Mouse (Mus musculus) neural tube, embryonic 12.5 days (tissue): ENCODE measurements around the gene Tyms. TPM values are rescaled to one million over a fixed set of nuclear protein-coding genes. Genes with fewer than 3 reads are reported as not detected.

ENCODE experiments used
- ATAC-seq: fragments of 200-750 bp; cut with Nextera tagmentation; 2 replicates; pipeline ENCODE4 v1.8.0; 2017; ENCODE audit warnings: low read depth, mild to moderate bottlenecking, moderate TSS enrichment, moderate library complexity; ENCODE audit not compliant: low FRiP score
- H3K27ac ChIP-seq: fragments of 300-500 bp; sonication (generic); 2 replicates; pipeline ENCODE4 v1.5.1; 2016
- H3K27me3 ChIP-seq: fragments of 300-500 bp; sonication (generic); replicated peaks from 2 replicates; pipeline ENCODE4 v1.6.1; 2016; ENCODE audit warnings: mild to moderate bottlenecking
- H3K36me3 ChIP-seq: fragments of 300-500 bp; sonication (generic); 2 replicates; pipeline ENCODE4 v1.6.1; 2016; ENCODE audit warnings: mild to moderate bottlenecking
- H3K4me1 ChIP-seq: fragments of 300-500 bp; sonication (generic); 2 replicates; pipeline ENCODE4 v1.6.1; 2016
- H3K4me2 ChIP-seq: fragments of 300-500 bp; sonication (generic); replicated peaks from 2 replicates; pipeline ENCODE4 v1.6.1; 2016; ENCODE audit warnings: mild to moderate bottlenecking
- H3K4me3 ChIP-seq: fragments of 300-500 bp; sonication (generic); 2 replicates; pipeline ENCODE4 v1.5.1; 2016
- H3K9ac ChIP-seq: fragments of 300-500 bp; sonication (generic); 2 replicates; pipeline ENCODE4 v1.6.1; 2016; ENCODE audit warnings: mild to moderate bottlenecking
- H3K9me3 ChIP-seq: fragments of 300-500 bp; sonication (generic); 2 replicates; pipeline ENCODE4 v1.6.1; 2016; ENCODE audit warnings: mild to moderate bottlenecking
- WGBS: fragments of 180-500 bp; shearing (Covaris S2); methylation state at CpG from one replicate; pipeline ENCODE4 v1.1.7; 2016; 5-methylcytosine and 5-hydroxymethylcytosine counted together
- polyA plus RNA-seq: library from polyadenylated mRNA; unstranded; fragments of >200 nt; fragmentation: Nextera tagmentation; extraction: Ambion mirVana; gene quantifications from 2 replicates; pipeline ENCODE4 v1.2.1, GENCODE M21; 2016

Gene Tyms
- polyA plus RNA-seq, 1 experiment from 2014 or later = 140 TPM

GRCm38 (mm10) chr5:30012726-30013503, 60.5 kb downstream of the Tyms start, which contains the start of gene Il6:
Il6 (plus strand) TSS chr5:30013114.
- Histone ChIP-seq H3K27ac (no peak within 1 kb of the TSS), H3K27me3 (no peaks in the 10 kb centered on the region), H3K4me2 (no peak within 1 kb of the TSS), H3K4me1 (no peaks in the 10 kb centered on the region), H3K9ac (no peak within 1 kb of the TSS), H3K36me3 (no peaks in the 10 kb centered on the region), H3K9me3 (no peaks in the 10 kb centered on the region), H3K4me3 (no peak within 1 kb of the TSS)
- no peak for ATAC-seq
- WGBS = 73% methylated on average over 16 of the region's 16 CpGs

Other genes with a start within 250 kb of the Tyms start
- gene Il6, start 60.5 kb downstream of the Tyms start, polyA plus RNA-seq = not detected in 2 replicates
- gene Garem2, start 31.5 kb upstream of the Tyms start, polyA plus RNA-seq = 28.2 and 31.0 TPM in 2 replicates
- 4.0 and 4.5 TPM in 2 replicates for gene 3110082J24Rik, start 32.5 kb upstream of the Tyms start, polyA plus RNA-seq
- 94.9 and 106 TPM in 2 replicates for gene Hadha, start 81.5 kb upstream of the Tyms start, polyA plus RNA-seq
- 86.5 and 95.7 TPM in 2 replicates for gene Hadhb, start 81.6 kb upstream of the Tyms start, polyA plus RNA-seq
- not detected in 2 replicates for gene Adgrf3, start 132.1 kb upstream of the Tyms start, polyA plus RNA-seq
- gene Selenoi, start 159.0 kb upstream of the Tyms start, polyA plus RNA-seq = 22.5 and 23.2 TPM in 2 replicates
- 1.2 and 1.4 TPM in 2 replicates for gene Drc1, start 207.8 kb upstream of the Tyms start, polyA plus RNA-seq